Mouse (Mus musculus) hindbrain, postnatal 0 days (tissue): ENCODE results near the gene Evpl. TPM values are rescaled to one million over a fixed set of nuclear protein-coding genes. Genes with fewer than 3 reads are reported as not detected.

Experiments used
- ATAC-seq: fragments of 200-750 bp; cut with Nextera tagmentation; 2 replicates; pipeline ENCODE4 v1.8.0; 2017; ENCODE audit warnings: mild to moderate bottlenecking, moderate TSS enrichment, moderate library complexity
- DNase-seq: peaks from one replicate; pipeline ENCODE4 v3.0.0-alpha.2; 2015; ENCODE audit warnings: low spot score
- H3K27ac ChIP-seq: fragments of 300-500 bp; sonication (generic); 2 replicates; pipeline ENCODE4 v1.5.1; 2014; ENCODE audit warnings: mild to moderate bottlenecking
- H3K27me3 ChIP-seq: fragments of 300-500 bp; sonication (generic); 2 replicates; pipeline ENCODE4 v1.6.1; 2014; ENCODE audit warnings: low read length, mixed read lengths; ENCODE audit not compliant: insufficient read depth
- H3K36me3 ChIP-seq: fragments of 300-500 bp; sonication (generic); 2 replicates; pipeline ENCODE4 v1.6.1; 2014; ENCODE audit warnings: low read length, mixed read lengths; ENCODE audit not compliant: insufficient read depth
- H3K4me1 ChIP-seq: fragments of 300-500 bp; sonication (generic); 2 replicates; pipeline ENCODE4 v1.6.1; 2014; ENCODE audit warnings: antibody characterized with exemption, low read length, mixed read lengths; ENCODE audit not compliant: insufficient read depth
- H3K4me2 ChIP-seq: fragments of 300-500 bp; sonication (generic); 2 replicates; pipeline ENCODE4 v1.6.1; 2014; ENCODE audit warnings: low read depth, mild to moderate bottlenecking, low read length, moderate library complexity, mixed read lengths
- H3K4me3 ChIP-seq: fragments of 300-500 bp; sonication (generic); 2 replicates; pipeline ENCODE4 v1.5.1; 2014; ENCODE audit warnings: low read length
- H3K9ac ChIP-seq: fragments of 300-500 bp; sonication (generic); replicated peaks from 2 replicates; pipeline ENCODE4 v1.6.1; 2014; ENCODE audit warnings: mild to moderate bottlenecking, low read length, moderate library complexity, mixed read lengths
- H3K9me3 ChIP-seq: fragments of 300-500 bp; sonication (generic); 2 replicates; pipeline ENCODE4 v1.6.1; 2016; ENCODE audit warnings: low read length, mixed read lengths
- CTCF ChIP-seq: IDR thresholded peaks from 2 replicates; pipeline ENCODE4 v1.5.1; 2016; ENCODE audit warnings: antibody characterized with exemption, control low read depth, low read depth
- WGBS: fragments of 180-500 bp; shearing (Covaris S2); extraction: QIAGEN DNeasy Blood & Tissue Kit; methylation state at CpG from one replicate; pipeline ENCODE4 v1.1.7; 2014; 5-methylcytosine and 5-hydroxymethylcytosine counted together
- polyA plus RNA-seq: library from polyadenylated mRNA; unstranded; fragments of >200 nt; fragmentation: Nextera tagmentation; extraction: Ambion mirVana; gene quantifications from 2 replicates; pipeline ENCODE4 v1.2.1, GENCODE M21; 2015
- total RNA-seq: library from RNA; depleted of rRNA; stranded (reverse); fragments of >200 nt; gene quantifications from 2 replicates; pipeline ENCODE4 v1.2.3, GENCODE M21; 2014

Gene Evpl
- total and polyA plus RNA-seq, 2 experiments from 2014 or later: 1.6 to 2.8 TPM

- no peaks in the 10 kb centered on the region for H3K9me3 ChIP-seq
- DNase-seq: no peak
- 90% methylated on average over 9 of the region's 9 CpGs for WGBS
- no peak overlapping the region for H3K27ac ChIP-seq
- no peak for ATAC-seq
- H3K4me1 ChIP-seq: no peaks in the 10 kb centered on the region
- H3K4me2 ChIP-seq: no peak overlapping the region
- peaks cover 72% of the 10 kb centered on the region for H3K36me3 ChIP-seq
- TF ChIP-seq CTCF: no peak
- no peaks in the 10 kb centered on the region for H3K27me3 ChIP-seq
- no peak overlapping the region for H3K4me3 ChIP-seq
- H3K9ac ChIP-seq: no peak overlapping the region
Observed at GRCm38 (mm10) chr11:116255982-116256675, 18.3 kb upstream of the Evpl start.

- ATAC-seq: no peak
- WGBS: 87% methylated on average over 22 of the region's 22 CpGs
- Histone ChIP-seq H3K9ac (no peak overlapping the region), H3K36me3 (peaks cover 74% of the 10 kb centered on the region), H3K27ac (no peak overlapping the region), H3K27me3 (no peaks in the 10 kb centered on the region), H3K9me3 (no peaks in the 10 kb centered on the region), H3K4me3 (no peak overlapping the region), H3K4me1 (no peaks in the 10 kb centered on the region), H3K4me2 (no peak overlapping the region)
- no peak for DNase-seq
- TF ChIP-seq CTCF: no peak
Observed at GRCm38 (mm10) chr11:116255090-116255981, 17.5 kb upstream of the Evpl start.

GRCm38 (mm10) chr11:116254627-116255026, 16.8 kb upstream of the Evpl start:
- no peak overlapping the region for H3K9ac ChIP-seq
- H3K27me3 ChIP-seq: no peaks in the 10 kb centered on the region
- no peaks in the 10 kb centered on the region for H3K9me3 ChIP-seq
- TF ChIP-seq CTCF: no peak
- H3K4me3 ChIP-seq: no peak overlapping the region
- no peak overlapping the region for H3K27ac ChIP-seq
- no peak for ATAC-seq
- no peak overlapping the region for H3K4me2 ChIP-seq
- no peaks in the 10 kb centered on the region for H3K4me1 ChIP-seq
- DNase-seq: no peak
- peaks cover 74% of the 10 kb centered on the region for H3K36me3 ChIP-seq
- whole genome bisulfite sequencing: 70% methylated on average over 9 of the region's 9 CpGs

GRCm38 (mm10) chr11:116253076-116253600, 15.3 kb upstream of the Evpl start:
- 84% methylated on average over 3 of the region's 3 CpGs for WGBS
- H3K27me3 ChIP-seq: no peaks in the 10 kb centered on the region
- peaks cover 76% of the 10 kb centered on the region for H3K36me3 ChIP-seq
- no peaks in the 10 kb centered on the region for H3K4me1 ChIP-seq
- ATAC-seq (no peak), DNase-seq (no peak)
- H3K4me2 ChIP-seq: no peak overlapping the region
- H3K27ac ChIP-seq: no peak overlapping the region
- no peak for TF ChIP-seq CTCF
- no peaks in the 10 kb centered on the region for H3K9me3 ChIP-seq
- no peak overlapping the region for H3K9ac ChIP-seq
- no peak overlapping the region for H3K4me3 ChIP-seq

- no peak overlapping the region for H3K27ac ChIP-seq
- peaks cover 91% of the 10 kb centered on the region for H3K36me3 ChIP-seq
- H3K4me1 ChIP-seq: no peaks in the 10 kb centered on the region
- H3K4me3 ChIP-seq: no peak overlapping the region
- H3K27me3 ChIP-seq: no peaks in the 10 kb centered on the region
- ATAC-seq (no peak), DNase-seq (no peak)
- 93% methylated on average over 8 of the region's 8 CpGs for WGBS
- no peak overlapping the region for H3K9ac ChIP-seq
- no peak for TF ChIP-seq CTCF
- no peaks in the 10 kb centered on the region for H3K9me3 ChIP-seq
- H3K4me2 ChIP-seq: no peak overlapping the region
Observed at GRCm38 (mm10) chr11:116250898-116251297, 13.0 kb upstream of the Evpl start.

GRCm38 (mm10) chr11:116247502-116248222, 9.8 kb upstream of the Evpl start:
- WGBS: 89% methylated on average over 14 of the region's 14 CpGs
- Histone ChIP-seq H3K4me3 (no peak overlapping the region), H3K9ac (no peak overlapping the region), H3K4me1 (no peaks in the 10 kb centered on the region), H3K27me3 (no peaks in the 10 kb centered on the region), H3K4me2 (no peak overlapping the region), H3K36me3 (peaks cover 90% of the 10 kb centered on the region), H3K27ac (no peak overlapping the region), H3K9me3 (no peaks in the 10 kb centered on the region)
- ATAC-seq (no peak), DNase-seq (no peak)
- no peak for TF ChIP-seq CTCF
